Mouse (Mus musculus) C2C12 (cell line): ENCODE results near the gene Cspg4.

Experiments
- CEBPB ChIP-seq: IDR thresholded peaks from one replicate; pipeline ENCODE4 v1.6.1; 2011; ENCODE audit warnings: low read depth, mild to moderate bottlenecking, control low read depth, moderate library complexity
- CTCF ChIP-seq: IDR thresholded peaks from one replicate; pipeline ENCODE4 v1.5.1; 2011; ENCODE audit not compliant: control insufficient read depth, insufficient read depth, insufficient read length
- MAX ChIP-seq: IDR thresholded peaks from one replicate; pipeline ENCODE4 v1.6.1; 2011; ENCODE audit warnings: mild to moderate bottlenecking, control low read depth
- USF1 ChIP-seq: IDR thresholded peaks from one replicate; pipeline ENCODE4 v1.6.1; 2011; ENCODE audit warnings: low read depth, mild to moderate bottlenecking, control low read depth, moderate library complexity

- TF ChIP-seq CTCF = no peak
- no peak for TF ChIP-seq USF1
- no peak for TF ChIP-seq CEBPB
- TF ChIP-seq MAX = no peak
Observed at GRCm38 (mm10) chr9:56882818-56883217, 18.0 kb downstream of the Cspg4 start.
